Mouse (Mus musculus) kidney, postnatal 4 days (tissue): Measurements from ENCODE around the gene Zbtb20.

Source experiments
- DNase-seq, 2 experiments: peaks; one replicate each; pipeline ENCODE4 v3.0.0; 2021; ENCODE audit warnings: mixed read lengths in 2 of 2

Zbtb20 gene

GRCm38 (mm10) chr16:43309968-43310431 is 434.3 kb downstream of the Zbtb20 start:
- no peak for DNase-seq

GRCm38 (mm10) chr16:43324009-43324408 is 448.3 kb downstream of the Zbtb20 start:
- DNase-seq, result no peak

GRCm38 (mm10) chr16:43328221-43328620 is 452.5 kb downstream of the Zbtb20 start:
- DNase-seq, result no peak

GRCm38 (mm10) chr16:43330206-43330605 is 454.5 kb downstream of the Zbtb20 start:
- no peak for DNase-seq

- no peak for DNase-seq
Measured at GRCm38 (mm10) chr16:43331440-43331839, 455.8 kb downstream of the Zbtb20 start.

GRCm38 (mm10) chr16:43332734-43333133 is 457.1 kb downstream of the Zbtb20 start:
- DNase-seq, result no peak

GRCm38 (mm10) chr16:43333265-43333664 is 457.6 kb downstream of the Zbtb20 start:
- DNase-seq, result no peak

- DNase-seq, result peak; percentile 60 to 66
Measured at GRCm38 (mm10) chr16:43334411-43335150, 458.9 kb downstream of the Zbtb20 start.

GRCm38 (mm10) chr16:43335151-43335823 is 459.6 kb downstream of the Zbtb20 start:
- DNase-seq, result peak; percentile 15 to 47

GRCm38 (mm10) chr16:43335824-43336215 is 460.1 kb downstream of the Zbtb20 start:
- no peak for DNase-seq

- DNase-seq, result no peak
Measured at GRCm38 (mm10) chr16:43340712-43341111, 465.0 kb downstream of the Zbtb20 start.

GRCm38 (mm10) chr16:43341916-43342455 is 466.3 kb downstream of the Zbtb20 start:
- no peak for DNase-seq

- no peak for DNase-seq
Measured at GRCm38 (mm10) chr16:43346094-43346493, 470.4 kb downstream of the Zbtb20 start.

GRCm38 (mm10) chr16:43355776-43356645 is 480.3 kb downstream of the Zbtb20 start:
- no peak for DNase-seq

GRCm38 (mm10) chr16:43359546-43359945 is 483.9 kb downstream of the Zbtb20 start:
- no peak for DNase-seq

- no peak for DNase-seq
Measured at GRCm38 (mm10) chr16:43360112-43360511, 484.4 kb downstream of the Zbtb20 start.

GRCm38 (mm10) chr16:43360838-43361480 is 485.3 kb downstream of the Zbtb20 start:
- DNase-seq, result peak; percentile 21 to 38

GRCm38 (mm10) chr16:43362651-43363300 is 487.1 kb downstream of the Zbtb20 start:
- DNase-seq, result peak; percentile 68 to 78

GRCm38 (mm10) chr16:43363316-43363715 is 487.6 kb downstream of the Zbtb20 start:
- DNase-seq, result peak in 1 of 2 experiments; percentile 13

GRCm38 (mm10) chr16:43363751-43364515 is 488.3 kb downstream of the Zbtb20 start:
- DNase-seq, result peak; percentile 64 to 76

- no peak for DNase-seq
Measured at GRCm38 (mm10) chr16:43364516-43364910, 488.8 kb downstream of the Zbtb20 start.
